Mouse (Mus musculus) thymus, postnatal 10 days (tissue): ENCODE results near the gene Gm20388.

ENCODE experiments used
- DNase-seq, 2 experiments: peaks; one replicate each; pipeline ENCODE4 v3.0.0; 2021; ENCODE audit warnings: low spot score in 2 of 2

The Gm20388 gene

GRCm38 (mm10) chr8:120411059-120411458 is 500.4 kb downstream of the Gm20388 start:
- DNase-seq, result no peak

GRCm38 (mm10) chr8:120411862-120412261 is 501.2 kb downstream of the Gm20388 start:
- DNase-seq, result no peak

- no peak for DNase-seq
Measured at GRCm38 (mm10) chr8:120412357-120412756, 501.7 kb downstream of the Gm20388 start.

- peak; percentile 69 to 72 for DNase-seq
Measured at GRCm38 (mm10) chr8:120412911-120413625, 502.4 kb downstream of the Gm20388 start.

- no peak for DNase-seq
Measured at GRCm38 (mm10) chr8:120413626-120413988, 503.0 kb downstream of the Gm20388 start.

- DNase-seq, result no peak
Measured at GRCm38 (mm10) chr8:120414216-120414615, 503.6 kb downstream of the Gm20388 start.

GRCm38 (mm10) chr8:120415474-120415873 is 504.8 kb downstream of the Gm20388 start:
- no peak for DNase-seq

- DNase-seq, result no peak
Measured at GRCm38 (mm10) chr8:120416173-120416521, 505.5 kb downstream of the Gm20388 start.

GRCm38 (mm10) chr8:120416522-120417394 is 506.1 kb downstream of the Gm20388 start:
- DNase-seq, result peak; percentile 30 to 54

- DNase-seq, result no peak
Measured at GRCm38 (mm10) chr8:120418188-120418587, 507.5 kb downstream of the Gm20388 start.

GRCm38 (mm10) chr8:120419675-120420074 is 509.0 kb downstream of the Gm20388 start:
- DNase-seq, result no peak

GRCm38 (mm10) chr8:120420226-120420625 is 509.6 kb downstream of the Gm20388 start:
- no peak for DNase-seq

GRCm38 (mm10) chr8:120421638-120422037 is 511.0 kb downstream of the Gm20388 start:
- DNase-seq, result no peak

GRCm38 (mm10) chr8:120422236-120422635 is 511.6 kb downstream of the Gm20388 start:
- no peak for DNase-seq

GRCm38 (mm10) chr8:120423576-120423975 is 512.9 kb downstream of the Gm20388 start:
- no peak for DNase-seq

GRCm38 (mm10) chr8:120424829-120425198 is 514.2 kb downstream of the Gm20388 start:
- DNase-seq, result no peak

GRCm38 (mm10) chr8:120425199-120425941 is 514.7 kb downstream of the Gm20388 start:
- DNase-seq, result no peak

- no peak for DNase-seq
Measured at GRCm38 (mm10) chr8:120426105-120426504, 515.5 kb downstream of the Gm20388 start.

- DNase-seq, result no peak
Measured at GRCm38 (mm10) chr8:120426622-120427385, 516.2 kb downstream of the Gm20388 start.

- DNase-seq, result no peak
Measured at GRCm38 (mm10) chr8:120428492-120428891, 517.9 kb downstream of the Gm20388 start.

GRCm38 (mm10) chr8:120429116-120429515 is 518.5 kb downstream of the Gm20388 start:
- no peak for DNase-seq

- DNase-seq, result no peak
Measured at GRCm38 (mm10) chr8:120431042-120431441, 520.4 kb downstream of the Gm20388 start.
